ENCODE assay signal across 30 mouse cellular contexts in genomic region chr6:80209476-80209875, GRCm38 (mm10).
DNase-seq lines count a peak whose midpoint lies in the region; ATAC-seq and TF ChIP-seq lines count a peak whose summit lies in the region.
"Had no signal": no experiment of that assay in that cellular context is flagged by ENCODE, and none has a peak within 500 bp of the region (broad histone marks: within the 10 kb centered on the region; RNA-seq: fewer than 3 reads in every experiment).

No protein-coding gene starts in this region.

- H3K27ac ChIP-seq in forebrain, embryonic 14.5 days (ENCODE audit: low read depth, low read length), result no peak overlapping the region
- H3K27ac ChIP-seq in forebrain, embryonic 15.5 days (replicated peaks), result no peak overlapping the region
- no peak overlapping the region for H3K27ac ChIP-seq in limb, embryonic 14.5 days (replicated peaks; ENCODE audit: low read depth, low read length)
- H3K27ac ChIP-seq in limb, embryonic 10.5 days, result no peak overlapping the region
- H3K27ac ChIP-seq: embryonic facial prominence, embryonic 15.5 days; heart, embryonic 10.5 days; heart, embryonic 15.5 days; layer of hippocampus, adult 2 months; left cerebral cortex, adult 2 months; liver, embryonic 14.5 days; macrophage; stomach, embryonic 15.5 days had no signal

- ATAC-seq in forebrain, embryonic 14.5 days, result peak; percentile 65
- no peak for ATAC-seq in forebrain, embryonic 15.5 days (replicated peaks)
- ATAC-seq in limb, embryonic 14.5 days (ENCODE audit: low FRiP score, low read depth), result no peak
- ATAC-seq: inflammation-experienced regulatory T-cells, adult 6 months; Patski had no signal

- no peak overlapping the region for H3K4me2 ChIP-seq in forebrain, embryonic 14.5 days (ENCODE audit: low read length)
- H3K4me2 ChIP-seq in forebrain, embryonic 15.5 days (replicated peaks), result no peak overlapping the region
- H3K4me2 ChIP-seq in limb, embryonic 14.5 days (replicated peaks; ENCODE audit: low read depth, low read length, severe bottlenecking), result no peak overlapping the region
- H3K4me2 ChIP-seq: embryonic facial prominence, embryonic 15.5 days; heart, embryonic 15.5 days; stomach, embryonic 15.5 days had no signal

- H3K4me1 ChIP-seq in forebrain, embryonic 14.5 days (ENCODE audit: control insufficient read depth, insufficient read depth, low read length), result no peaks in the 10 kb centered on the region; the same call in 1 of the 2 replicates
- 0 out of 2 replicates have a peak, but pooled peaks cover 10% of the 10 kb centered on the region for H3K4me1 ChIP-seq in forebrain, embryonic 15.5 days
- H3K4me1 ChIP-seq in limb, embryonic 14.5 days (ENCODE audit: control insufficient read depth, insufficient read depth, low read length), result no peaks in the 10 kb centered on the region
- H3K4me1 ChIP-seq in limb, embryonic 10.5 days, result no peaks in the 10 kb centered on the region
- H3K4me1 ChIP-seq: embryonic facial prominence, embryonic 15.5 days; heart, embryonic 10.5 days; heart, embryonic 15.5 days; stomach, embryonic 15.5 days had no signal

- no peaks in the 10 kb centered on the region for H3K9me3 ChIP-seq in forebrain, embryonic 14.5 days (replicated peaks; ENCODE audit: control insufficient read depth, low read length)
- no peaks in the 10 kb centered on the region for H3K9me3 ChIP-seq in forebrain, embryonic 15.5 days
- no peaks in the 10 kb centered on the region for H3K9me3 ChIP-seq in limb, embryonic 14.5 days (ENCODE audit: control insufficient read depth, low read length)
- H3K9me3 ChIP-seq in limb, embryonic 10.5 days (replicated peaks), result no peaks in the 10 kb centered on the region
- H3K9me3 ChIP-seq: embryonic facial prominence, embryonic 15.5 days; heart, embryonic 10.5 days; heart, embryonic 15.5 days; stomach, embryonic 15.5 days had no signal

- no peaks in the 10 kb centered on the region for H3K27me3 ChIP-seq in forebrain, embryonic 14.5 days (replicated peaks; ENCODE audit: control insufficient read depth, insufficient read depth, low read length)
- H3K27me3 ChIP-seq in forebrain, embryonic 15.5 days, result no peaks in the 10 kb centered on the region
- no peaks in the 10 kb centered on the region for H3K27me3 ChIP-seq in limb, embryonic 14.5 days (ENCODE audit: control insufficient read depth, insufficient read depth, low read length)
- H3K27me3 ChIP-seq in limb, embryonic 10.5 days (ENCODE audit: low read depth, poor library complexity, severe bottlenecking), result no peaks in the 10 kb centered on the region
- H3K27me3 ChIP-seq: embryonic facial prominence, embryonic 15.5 days; heart, embryonic 15.5 days; Patski; stomach, embryonic 15.5 days had no signal

- no peaks in the 10 kb centered on the region for H3K36me3 ChIP-seq in forebrain, embryonic 14.5 days (ENCODE audit: control insufficient read depth, insufficient read depth, low read length)
- H3K36me3 ChIP-seq in forebrain, embryonic 15.5 days, result no peaks in the 10 kb centered on the region
- H3K36me3 ChIP-seq in limb, embryonic 14.5 days (ENCODE audit: control insufficient read depth, insufficient read depth, low read length), result no peaks in the 10 kb centered on the region
- no peaks in the 10 kb centered on the region for H3K36me3 ChIP-seq in limb, embryonic 10.5 days
- H3K36me3 ChIP-seq: embryonic facial prominence, embryonic 15.5 days; G1E; heart, embryonic 10.5 days; heart, embryonic 15.5 days; stomach, embryonic 15.5 days had no signal

- 12% methylated on average over 2 of the region's 2 CpGs for WGBS in forebrain, embryonic 14.5 days
- WGBS in forebrain, embryonic 15.5 days, result 16% methylated on average over 2 of the region's 2 CpGs
- 44% methylated on average over 2 of the region's 2 CpGs for WGBS in limb, embryonic 14.5 days
- 71% methylated on average over 2 of the region's 2 CpGs for WGBS in limb, embryonic 10.5 days

- DNase-seq in cerebellum, postnatal 10 days, result peak; percentile 44 to 53
- no peak for DNase-seq in cerebellum, adult 8-10 months
- peak; percentile 71 for DNase-seq in forebrain, embryonic 14.5 days (ENCODE audit: low spot score)
- peak; percentile 29 for DNase-seq in limb, embryonic 14.5 days (ENCODE audit: low spot score)
- no peak for DNase-seq in limb, embryonic 10.5 days (ENCODE audit: low spot score)
- DNase-seq in Muller cell, postnatal 12 days (ENCODE audit: inconsistent ontology term), result peak; percentile 75
- DNase-seq in kidney, adult 8-10 months, result no peak
- DNase-seq: adrenal gland, postnatal 25 days; cerebellum, adult 9-10 months; gastrocnemius, postnatal 25 days; heart, adult 11 months; kidney, adult 11 months; kidney, postnatal 36 days; liver; lung, adult 2 months; lung, postnatal 10 days; right cerebral cortex, postnatal 14 days; thymus, postnatal 14 days had no signal

- TF ChIP-seq POLR2A in limb, embryonic 14.5 days (IDR thresholded peaks at IDR 0.05; ENCODE audit: borderline replicate concordance, extremely low read depth, insufficient read depth, insufficient read length), result no peak

- no peak overlapping the region for H3K4me3 ChIP-seq in forebrain, embryonic 14.5 days (ENCODE audit: low read depth, low read length)
- no peak overlapping the region for H3K4me3 ChIP-seq in forebrain, embryonic 15.5 days
- no peak overlapping the region for H3K4me3 ChIP-seq in limb, embryonic 14.5 days (replicated peaks; ENCODE audit: low read length)
- no peak overlapping the region for H3K4me3 ChIP-seq in limb, embryonic 10.5 days
- H3K4me3 ChIP-seq: embryonic facial prominence, embryonic 15.5 days; heart, embryonic 10.5 days; heart, embryonic 15.5 days; layer of hippocampus, adult 2 months; left cerebral cortex, adult 2 months; stomach, embryonic 15.5 days had no signal

- H3K9ac ChIP-seq in forebrain, embryonic 14.5 days (ENCODE audit: low read length), result no peak overlapping the region
- no peak overlapping the region for H3K9ac ChIP-seq in forebrain, embryonic 15.5 days (replicated peaks)
- H3K9ac ChIP-seq in limb, embryonic 14.5 days (ENCODE audit: low read depth, low read length, severe bottlenecking), result no peak overlapping the region
- H3K9ac ChIP-seq: embryonic facial prominence, embryonic 15.5 days; heart, embryonic 15.5 days; liver, embryonic 14.5 days; stomach, embryonic 15.5 days had no signal

Comparison
In these comparisons a context has a peak if more than half of its experiments do, and no peak if none do; other contexts are left out.
1. DNase-seq: peak in cerebellum, postnatal 10 days (2 of 2), forebrain, embryonic 14.5 days (single experiment), limb, embryonic 14.5 days (single experiment) and Muller cell, postnatal 12 days (single experiment); none in cerebellum, adult 8-10 months (single experiment), limb, embryonic 10.5 days (single experiment) and kidney, adult 8-10 months (0 of 2).